Mouse (Mus musculus): ENCODE measurements around the gene Kif15. TPM values are rescaled to one million over a fixed set of nuclear protein-coding genes. Genes with fewer than 3 reads are reported as not detected.

The Kif15 gene
- polyA plus RNA-seq, 1 experiment from 2014 or later: 61.6 TPM

DNA sequence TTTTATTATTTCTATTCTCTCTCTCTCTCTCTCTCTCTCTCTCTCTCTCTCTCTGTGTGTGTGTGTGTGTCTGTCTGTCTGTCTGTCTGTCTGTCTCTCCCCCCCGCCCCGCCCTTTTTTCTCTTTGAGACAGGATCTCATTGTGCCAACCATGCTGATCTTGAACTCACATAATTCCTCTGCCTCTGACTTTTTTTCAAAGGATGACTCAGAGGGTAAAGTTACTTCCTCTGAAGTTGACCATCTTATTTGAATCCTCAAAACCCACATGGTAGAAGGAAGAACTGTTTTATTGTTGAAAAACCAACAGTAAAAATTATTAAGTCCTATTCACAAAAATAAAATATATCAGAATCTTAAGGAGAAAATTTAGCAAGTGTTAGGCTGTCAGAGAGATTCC, 53.9 kb downstream of the Kif15 start:
- Histone ChIP-seq H3K4me2 (no peak overlapping the region), H3K9ac (ENCODE audit: low read length) (no peak overlapping the region), H3K4me3 (ENCODE audit: low read depth, low read length) (no peak overlapping the region), H3K36me3 (ENCODE audit: control insufficient read depth, insufficient read depth, low read length) (peaks cover 16% of the 10 kb centered on the region), H3K27me3 (ENCODE audit: control insufficient read depth, insufficient read depth, low read length) (no peaks in the 10 kb centered on the region), H3K4me1 (ENCODE audit: control insufficient read depth, insufficient read depth, low read length) (no peaks in the 10 kb centered on the region), H3K27ac (ENCODE audit: low read depth, low read length) (no peak overlapping the region), H3K9me3 (ENCODE audit: control insufficient read depth, low read length) (no peaks in the 10 kb centered on the region)
- 95% methylated on average over 2 of the region's 2 CpGs for WGBS
- DNase-seq (ENCODE audit: low spot score, missing footprints) (no peak), ATAC-seq (ENCODE audit: low FRiP score) (no peak)

DNA sequence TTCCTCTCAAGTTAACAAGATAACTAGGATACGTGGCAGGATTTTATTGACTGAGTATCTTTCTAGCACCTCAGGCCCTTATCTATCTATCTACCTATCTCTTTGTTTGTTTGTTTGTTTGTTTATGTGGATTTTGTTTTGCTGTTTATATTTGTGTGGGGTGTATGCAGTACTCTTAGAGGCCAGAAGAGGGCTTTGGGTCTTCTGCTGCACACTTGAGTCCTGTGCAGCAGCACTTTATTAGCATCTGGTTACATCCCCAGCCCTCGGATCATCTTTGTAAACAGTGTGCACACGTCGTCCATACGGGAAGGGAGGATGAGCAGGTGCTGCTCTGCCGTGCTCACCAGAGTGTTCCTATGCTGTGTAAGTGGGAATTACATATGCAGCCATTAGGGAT, 55.2 kb downstream of the Kif15 start:
- Histone ChIP-seq H3K36me3 (ENCODE audit: control insufficient read depth, insufficient read depth, low read length) (peaks cover 23% of the 10 kb centered on the region), H3K4me1 (ENCODE audit: control insufficient read depth, insufficient read depth, low read length) (no peaks in the 10 kb centered on the region), H3K4me3 (ENCODE audit: low read depth, low read length) (no peak overlapping the region), H3K27ac (ENCODE audit: low read depth, low read length) (no peak overlapping the region), H3K4me2 (no peak overlapping the region), H3K27me3 (ENCODE audit: control insufficient read depth, insufficient read depth, low read length) (no peaks in the 10 kb centered on the region), H3K9me3 (ENCODE audit: control insufficient read depth, low read length) (no peaks in the 10 kb centered on the region), H3K9ac (ENCODE audit: low read length) (no peak overlapping the region)
- WGBS: 83% methylated on average over 6 of the region's 6 CpGs
- DNase-seq (ENCODE audit: low spot score, missing footprints) (no peak), ATAC-seq (ENCODE audit: low FRiP score) (no peak)

DNA sequence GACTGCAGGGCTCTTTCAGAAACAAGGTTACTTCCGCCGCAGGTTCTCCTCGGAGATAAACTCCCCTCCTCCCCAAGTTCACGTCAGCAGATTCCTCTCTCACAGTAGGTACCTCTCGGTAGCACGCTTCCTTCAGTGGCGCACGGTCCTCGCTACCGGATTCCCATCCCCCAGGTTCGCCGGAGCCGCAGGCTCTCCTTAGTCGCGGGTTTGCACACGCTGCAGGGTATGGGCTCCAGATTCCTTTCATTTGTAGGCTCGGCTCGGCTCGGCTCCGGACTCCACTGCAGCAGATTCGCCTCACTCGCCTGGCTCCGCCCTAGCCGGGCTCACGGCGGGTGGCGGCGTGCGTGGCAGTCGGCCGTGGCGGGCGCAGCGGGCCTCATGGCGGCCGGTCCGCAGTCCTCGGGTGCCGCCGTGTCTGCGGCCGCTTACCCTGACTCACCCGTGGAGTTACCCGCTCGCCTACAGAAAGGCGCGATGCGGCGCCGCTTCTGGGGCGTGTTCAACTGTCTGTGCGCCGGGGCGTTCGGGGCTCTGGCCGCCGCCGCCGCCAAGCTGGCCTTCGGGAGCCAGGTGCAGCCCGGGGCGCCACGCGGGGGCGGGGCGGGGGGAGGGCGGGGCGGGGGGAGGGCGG, 70.3 kb downstream of the Kif15 start, which contains the start of gene Tmem42:
Gene Tmem42 (plus strand): TSS at position 332 of the 637 bp plus-strand sequence.
- peak; percentile 98 for DNase-seq (ENCODE audit: low spot score, missing footprints)
- H3K27me3 ChIP-seq (ENCODE audit: control insufficient read depth, insufficient read depth, low read length): no peaks in the 10 kb centered on the region
- H3K27ac ChIP-seq (ENCODE audit: low read depth, low read length): peak within 1 kb of the TSS; percentile 71
- H3K9ac ChIP-seq (ENCODE audit: low read length): peak within 1 kb of the TSS; percentile 83
- H3K4me3 ChIP-seq (ENCODE audit: low read depth, low read length): peak within 1 kb of the TSS; percentile 63
- peaks cover 6% of the 10 kb centered on the region; the same call in 1 of the 2 replicates for H3K36me3 ChIP-seq (ENCODE audit: control insufficient read depth, insufficient read depth, low read length)
- H3K9me3 ChIP-seq (ENCODE audit: control insufficient read depth, low read length): no peaks in the 10 kb centered on the region
- H3K4me1 ChIP-seq (ENCODE audit: control insufficient read depth, insufficient read depth, low read length): peaks cover 9% of the 10 kb centered on the region; the same call in 1 of the 2 replicates
- H3K4me2 ChIP-seq: peak within 1 kb of the TSS; percentile 69
- ATAC-seq (ENCODE audit: low FRiP score): peak; percentile 96
- WGBS: 0% methylated on average over 40 of the region's 69 CpGs

DNA sequence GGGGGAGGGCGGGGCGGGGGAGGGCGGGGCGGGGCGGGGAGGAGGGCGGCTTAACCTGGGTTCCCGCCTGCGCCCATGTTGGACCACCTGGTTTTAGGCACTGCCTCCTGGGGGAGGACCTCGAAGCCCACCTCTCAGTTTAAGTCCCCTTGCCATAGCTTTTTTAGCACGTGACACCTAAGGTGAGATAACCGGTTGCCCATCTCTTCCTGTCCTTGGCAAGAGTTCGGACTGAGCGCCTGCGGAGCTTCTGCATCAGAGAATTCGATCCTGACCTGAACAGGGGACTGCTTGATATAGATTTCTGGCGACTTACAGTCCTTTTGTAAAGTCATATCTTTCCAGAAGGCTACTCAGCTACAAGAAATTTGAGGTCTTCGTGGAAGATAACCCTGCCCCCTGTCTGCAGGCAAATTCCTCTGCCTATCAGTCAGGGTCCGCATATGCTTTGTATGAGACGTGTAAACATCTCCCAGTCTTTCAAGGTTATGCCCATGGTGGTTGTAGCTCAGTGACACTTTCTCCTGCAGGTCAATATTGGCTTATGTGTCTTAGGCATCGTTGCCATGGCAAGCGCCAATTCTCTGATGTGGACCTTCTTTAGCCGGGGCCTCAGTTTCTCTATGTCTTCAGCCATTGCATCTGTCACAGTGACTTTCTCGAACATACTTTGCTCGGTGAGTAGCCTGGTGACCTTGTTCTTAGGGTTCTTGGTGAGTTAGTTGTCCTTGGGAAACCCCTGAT, 71.0 kb downstream of the Kif15 start:
- peak overlapping the region; percentile 63 for H3K4me3 ChIP-seq (ENCODE audit: low read depth, low read length)
- H3K4me1 ChIP-seq (ENCODE audit: control insufficient read depth, insufficient read depth, low read length): peaks cover 9% of the 10 kb centered on the region; the same call in 1 of the 2 replicates
- ATAC-seq (ENCODE audit: low FRiP score) (peak; percentile 66), DNase-seq (ENCODE audit: low spot score, missing footprints) (peak; percentile 89)
- WGBS: 42% methylated on average over 18 of the region's 24 CpGs
- no peaks in the 10 kb centered on the region for H3K9me3 ChIP-seq (ENCODE audit: control insufficient read depth, low read length)
- no peaks in the 10 kb centered on the region for H3K27me3 ChIP-seq (ENCODE audit: control insufficient read depth, insufficient read depth, low read length)
- peaks cover 2% of the 10 kb centered on the region; the same call in 1 of the 2 replicates for H3K36me3 ChIP-seq (ENCODE audit: control insufficient read depth, insufficient read depth, low read length)
- no peak overlapping the region; the same call in 1 of the 2 replicates for H3K27ac ChIP-seq (ENCODE audit: low read depth, low read length)
- peak overlapping the region; percentile 69 for H3K4me2 ChIP-seq
- H3K9ac ChIP-seq (ENCODE audit: low read length): no peak overlapping the region

GRCm38 (mm10) chr9:123024201-123024600, 73.4 kb downstream of the Kif15 start:
- Histone ChIP-seq H3K4me2 (no peak overlapping the region), H3K27ac (ENCODE audit: low read depth, low read length) (no peak overlapping the region), H3K4me1 (ENCODE audit: control insufficient read depth, insufficient read depth, low read length) (peaks cover 9% of the 10 kb centered on the region; the same call in 1 of the 2 replicates), H3K27me3 (ENCODE audit: control insufficient read depth, insufficient read depth, low read length) (no peaks in the 10 kb centered on the region), H3K4me3 (ENCODE audit: low read depth, low read length) (no peak overlapping the region), H3K9me3 (ENCODE audit: control insufficient read depth, low read length) (no peaks in the 10 kb centered on the region), H3K9ac (ENCODE audit: low read length) (no peak overlapping the region), H3K36me3 (ENCODE audit: control insufficient read depth, insufficient read depth, low read length) (no peaks in the 10 kb centered on the region)
- DNase-seq (ENCODE audit: low spot score, missing footprints): no peak
- ATAC-seq (ENCODE audit: low FRiP score): no peak
- WGBS: 83% methylated on average over 2 of the region's 2 CpGs

GRCm38 (mm10) chr9:123031496-123032246, 80.8 kb downstream of the Kif15 start:
- Histone ChIP-seq H3K4me2 (no peak overlapping the region), H3K4me1 (ENCODE audit: control insufficient read depth, insufficient read depth, low read length) (no peaks in the 10 kb centered on the region), H3K9ac (ENCODE audit: low read length) (no peak overlapping the region), H3K36me3 (ENCODE audit: control insufficient read depth, insufficient read depth, low read length) (no peaks in the 10 kb centered on the region), H3K27me3 (ENCODE audit: control insufficient read depth, insufficient read depth, low read length) (no peaks in the 10 kb centered on the region), H3K27ac (ENCODE audit: low read depth, low read length) (no peak overlapping the region), H3K9me3 (ENCODE audit: control insufficient read depth, low read length) (no peaks in the 10 kb centered on the region), H3K4me3 (ENCODE audit: low read depth, low read length) (no peak overlapping the region)
- ATAC-seq (ENCODE audit: low FRiP score): no peak
- 88% methylated on average over 13 of the region's 13 CpGs for WGBS
- no peak for DNase-seq (ENCODE audit: low spot score, missing footprints)

DNA sequence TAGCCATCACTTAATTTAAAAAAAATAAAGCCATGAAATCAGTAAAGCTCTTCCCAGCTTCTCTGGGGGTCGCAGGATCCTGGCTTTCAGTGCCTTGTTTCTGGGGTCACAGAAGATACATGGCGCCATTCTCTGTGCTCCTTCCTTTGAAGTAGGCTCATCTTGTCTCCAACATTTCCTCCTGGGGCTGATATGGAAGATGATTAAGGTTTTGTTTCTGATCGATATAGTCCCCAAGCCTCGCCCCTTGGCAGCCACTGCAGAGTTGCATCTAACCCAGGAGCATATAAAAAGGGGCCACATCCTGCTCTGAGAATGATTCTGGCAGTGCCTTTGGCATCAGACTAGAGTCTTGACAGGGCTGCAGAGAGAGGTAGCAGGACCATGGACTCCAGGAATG, 83.6 kb downstream of the Kif15 start, which contains the start of gene Tgm4:
Gene Tgm4 (plus strand): TSS at position 301 of the 400 bp plus-strand sequence.
- Histone ChIP-seq H3K36me3 (ENCODE audit: control insufficient read depth, insufficient read depth, low read length) (no peaks in the 10 kb centered on the region), H3K4me3 (ENCODE audit: low read depth, low read length) (no peak within 1 kb of the TSS), H3K9me3 (ENCODE audit: control insufficient read depth, low read length) (no peaks in the 10 kb centered on the region), H3K9ac (ENCODE audit: low read length) (no peak within 1 kb of the TSS), H3K4me2 (no peak within 1 kb of the TSS), H3K27me3 (ENCODE audit: control insufficient read depth, insufficient read depth, low read length) (no peaks in the 10 kb centered on the region), H3K4me1 (ENCODE audit: control insufficient read depth, insufficient read depth, low read length) (no peaks in the 10 kb centered on the region), H3K27ac (ENCODE audit: low read depth, low read length) (no peak within 1 kb of the TSS)
- 85% methylated on average over 4 of the region's 4 CpGs for WGBS
- ATAC-seq (ENCODE audit: low FRiP score) (no peak), DNase-seq (ENCODE audit: low spot score, missing footprints) (no peak)

GRCm38 (mm10) chr9:123047665-123048064, 96.8 kb downstream of the Kif15 start:
- 95% methylated on average over 1 of the region's 1 CpGs for whole genome bisulfite sequencing
- ATAC-seq (ENCODE audit: low FRiP score): no peak

More at GRCm38 (mm10) chr9:123047665-123048064, 96.8 kb downstream of the Kif15 start:
- H3K4me3 ChIP-seq (ENCODE audit: low read depth, low read length): no peak overlapping the region
- H3K4me1 ChIP-seq (ENCODE audit: control insufficient read depth, insufficient read depth, low read length): no peaks in the 10 kb centered on the region
- no peak overlapping the region for H3K9ac ChIP-seq (ENCODE audit: low read length)
- no peaks in the 10 kb centered on the region for H3K27me3 ChIP-seq (ENCODE audit: control insufficient read depth, insufficient read depth, low read length)
- no peaks in the 10 kb centered on the region for H3K9me3 ChIP-seq (ENCODE audit: control insufficient read depth, low read length)
- H3K36me3 ChIP-seq (ENCODE audit: control insufficient read depth, insufficient read depth, low read length): no peaks in the 10 kb centered on the region
- DNase-seq (ENCODE audit: low spot score, missing footprints): no peak
- no peak overlapping the region for H3K4me2 ChIP-seq
- no peak overlapping the region for H3K27ac ChIP-seq (ENCODE audit: low read depth, low read length)

Data from midbrain, embryonic 11.5 days (tissue).